Mouse (Mus musculus) layer of hippocampus, adult 9-10 months (tissue): ENCODE results near the gene Cacna1c.
A peak's percentile ranks its signal among the peaks of the same experiment; 100 is the strongest.

Experiments used
- DNase-seq: peaks from one replicate; pipeline ENCODE4 v3.0.0; 2022; ENCODE audit warnings: low spot score

Cacna1c gene

GRCm38 (mm10) chr6:118922328-118923211 lies 273.6 kb downstream of the Cacna1c start:
- no peak for DNase-seq

- no peak for DNase-seq
Observed at GRCm38 (mm10) chr6:118908176-118908575, 288.0 kb downstream of the Cacna1c start.

- DNase-seq, result no peak
Observed at GRCm38 (mm10) chr6:118907704-118908103, 288.5 kb downstream of the Cacna1c start.

GRCm38 (mm10) chr6:118906878-118907277 lies 289.3 kb downstream of the Cacna1c start:
- no peak for DNase-seq

- DNase-seq, result no peak
Observed at GRCm38 (mm10) chr6:118899688-118900087, 296.5 kb downstream of the Cacna1c start.

GRCm38 (mm10) chr6:118897101-118897500 lies 299.1 kb downstream of the Cacna1c start:
- DNase-seq, result no peak

- no peak for DNase-seq
Observed at GRCm38 (mm10) chr6:118894043-118894442, 302.2 kb downstream of the Cacna1c start.

GRCm38 (mm10) chr6:118889441-118889840 lies 306.8 kb downstream of the Cacna1c start:
- DNase-seq, result no peak

GRCm38 (mm10) chr6:118887032-118887431 lies 309.2 kb downstream of the Cacna1c start:
- DNase-seq, result no peak

- DNase-seq, result no peak
Observed at GRCm38 (mm10) chr6:118884961-118885360, 311.3 kb downstream of the Cacna1c start.

- DNase-seq, result no peak
Observed at GRCm38 (mm10) chr6:118884073-118884551, 312.1 kb downstream of the Cacna1c start.

GRCm38 (mm10) chr6:118876204-118876603 lies 320.0 kb downstream of the Cacna1c start:
- no peak for DNase-seq

GRCm38 (mm10) chr6:118870241-118870841 lies 325.9 kb downstream of the Cacna1c start:
- DNase-seq, result no peak

GRCm38 (mm10) chr6:118867384-118867783 lies 328.8 kb downstream of the Cacna1c start:
- DNase-seq, result no peak

GRCm38 (mm10) chr6:118866889-118867288 lies 329.3 kb downstream of the Cacna1c start:
- DNase-seq, result no peak

GRCm38 (mm10) chr6:118865777-118866380 lies 330.3 kb downstream of the Cacna1c start:
- no peak for DNase-seq

GRCm38 (mm10) chr6:118864696-118865620 lies 331.3 kb downstream of the Cacna1c start:
- DNase-seq, result no peak

GRCm38 (mm10) chr6:118862727-118863126 lies 333.5 kb downstream of the Cacna1c start:
- no peak for DNase-seq

- no peak for DNase-seq
Observed at GRCm38 (mm10) chr6:118862091-118862490, 334.1 kb downstream of the Cacna1c start.

GRCm38 (mm10) chr6:118858431-118858830 lies 337.8 kb downstream of the Cacna1c start:
- no peak for DNase-seq

- DNase-seq, result no peak
Observed at GRCm38 (mm10) chr6:118852131-118852530, 344.1 kb downstream of the Cacna1c start.

GRCm38 (mm10) chr6:118851086-118851485 lies 345.1 kb downstream of the Cacna1c start:
- DNase-seq, result peak; percentile 63
